Mouse (Mus musculus): ENCODE measurements around the gene Sema7a. TPM values are rescaled to one million over a fixed set of nuclear protein-coding genes. Genes with fewer than 3 reads are reported as not detected.

The Sema7a gene
- 10 to 100 TPM; 18.8 to 28.5 TPM for total RNA-seq (2021)

DNA sequence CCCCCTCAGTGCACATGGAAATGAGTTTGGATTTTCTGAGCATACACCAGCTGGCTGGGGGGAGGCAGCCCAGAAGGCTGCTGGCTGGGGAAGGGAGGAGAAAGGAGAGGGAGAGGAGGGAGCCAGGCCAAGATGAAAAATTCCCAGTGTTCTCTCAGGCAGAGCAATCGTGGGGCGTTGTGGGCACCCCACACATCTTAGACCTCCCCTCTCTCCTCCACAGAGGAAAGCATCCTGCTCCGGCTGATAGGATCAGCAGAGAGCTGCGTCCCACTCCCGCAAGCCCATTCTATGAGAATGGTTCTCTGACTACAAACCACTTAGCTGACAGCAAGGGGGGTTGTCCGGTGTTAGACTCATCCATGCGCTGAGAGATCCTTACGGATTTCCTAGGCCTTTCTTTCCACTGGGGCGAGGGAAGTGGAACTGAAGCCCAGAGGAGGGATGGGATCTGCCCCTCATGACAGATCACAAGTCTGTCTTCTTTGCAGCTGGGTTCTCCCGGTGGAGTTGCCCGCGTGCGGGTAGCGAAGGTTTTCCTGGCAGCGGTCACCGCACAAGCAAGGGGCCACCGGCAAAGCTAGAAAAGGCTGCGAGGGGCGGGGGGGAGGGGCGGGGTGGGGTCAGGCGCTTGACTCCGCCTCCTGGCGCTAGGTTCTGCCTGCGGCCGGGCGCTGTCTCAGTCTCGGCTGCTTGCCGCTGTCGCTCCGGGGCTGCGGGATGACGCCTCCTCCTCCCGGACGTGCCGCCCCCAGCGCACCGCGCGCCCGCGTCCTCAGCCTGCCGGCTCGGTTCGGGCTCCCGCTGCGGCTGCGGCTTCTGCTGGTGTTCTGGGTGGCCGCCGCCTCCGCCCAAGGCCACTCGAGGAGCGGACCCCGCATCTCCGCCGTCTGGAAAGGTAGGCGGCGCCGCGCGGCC is at the start of gene Sema7a:
Gene Sema7a, plus strand, starts transcription at position 682 of the 918 bp plus-strand sequence.
- intact Hi-C loops (cut with DNase I): loop anchor here (5.0 kb wide), 2 partner anchors 33 to 77 kb away; no protein-coding TSS in a partner anchor
- peak; percentile 68 for DNase-seq (ENCODE audit: low spot score)

DNA sequence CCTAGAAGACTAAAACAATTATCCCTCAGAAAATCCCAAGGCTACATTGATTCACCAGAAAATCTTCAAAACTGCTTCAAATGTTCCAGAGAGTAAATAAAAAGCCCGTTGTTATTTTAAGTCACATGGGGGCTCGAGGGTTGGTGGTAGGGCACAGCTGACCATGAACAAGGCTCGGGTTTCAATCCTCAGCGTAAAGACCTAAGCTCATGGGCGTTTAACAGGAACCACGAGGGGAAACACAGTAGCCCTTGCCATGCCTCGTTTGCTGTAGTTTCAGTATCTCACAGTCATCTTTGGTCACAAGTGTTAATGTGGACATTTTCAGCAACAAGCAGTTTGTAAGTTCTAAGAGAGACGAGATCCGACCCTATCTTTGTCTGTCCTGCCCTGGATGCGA is 39.4 kb upstream of the Sema7a start:
- no peak for DNase-seq (ENCODE audit: low spot score)
- intact Hi-C loops (cut with DNase I): no loop called here

DNA sequence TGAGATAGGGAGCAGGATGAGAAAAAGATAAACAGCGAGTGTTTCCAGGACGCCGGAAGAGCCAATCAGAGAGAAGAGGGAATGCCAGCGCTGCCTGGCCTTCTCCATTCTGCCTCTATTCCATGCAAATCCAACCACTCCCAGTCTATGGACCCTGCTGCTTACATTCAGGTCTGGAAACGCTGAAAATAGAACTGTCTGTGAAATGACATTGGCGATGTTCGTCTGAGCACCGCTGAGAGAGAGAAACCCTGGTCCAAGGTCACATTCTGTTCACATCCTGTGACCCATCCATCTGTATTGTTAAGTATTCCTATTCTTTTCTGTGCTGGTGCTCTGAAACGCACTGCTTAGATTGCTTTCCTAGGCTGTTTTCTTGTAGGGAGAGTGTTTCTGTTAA is 38.7 kb upstream of the Sema7a start:
- no peak for DNase-seq (ENCODE audit: low spot score)
- intact Hi-C loops (cut with DNase I): no loop called here

DNA sequence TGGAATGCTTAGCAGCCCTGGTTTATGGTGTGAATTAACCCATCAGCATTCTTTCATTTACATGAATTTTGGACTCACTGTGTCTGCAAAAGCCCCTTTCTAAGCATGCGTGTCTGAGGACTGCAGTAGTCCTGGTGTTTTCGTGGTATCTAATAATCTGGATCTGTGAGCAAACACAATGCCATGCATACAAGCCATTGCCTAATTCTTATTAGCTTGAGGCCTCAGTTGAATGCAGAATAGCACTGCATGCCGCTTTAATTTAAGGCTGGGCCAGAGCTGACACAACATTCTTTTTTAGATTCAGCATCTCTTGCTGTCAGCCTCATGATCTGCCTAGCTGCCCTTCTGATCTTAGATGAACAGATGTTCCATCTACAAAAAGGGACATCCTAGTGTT is 38.3 kb upstream of the Sema7a start:
- intact Hi-C loops (cut with DNase I): no loop called here
- no peak for DNase-seq (ENCODE audit: low spot score)

DNA sequence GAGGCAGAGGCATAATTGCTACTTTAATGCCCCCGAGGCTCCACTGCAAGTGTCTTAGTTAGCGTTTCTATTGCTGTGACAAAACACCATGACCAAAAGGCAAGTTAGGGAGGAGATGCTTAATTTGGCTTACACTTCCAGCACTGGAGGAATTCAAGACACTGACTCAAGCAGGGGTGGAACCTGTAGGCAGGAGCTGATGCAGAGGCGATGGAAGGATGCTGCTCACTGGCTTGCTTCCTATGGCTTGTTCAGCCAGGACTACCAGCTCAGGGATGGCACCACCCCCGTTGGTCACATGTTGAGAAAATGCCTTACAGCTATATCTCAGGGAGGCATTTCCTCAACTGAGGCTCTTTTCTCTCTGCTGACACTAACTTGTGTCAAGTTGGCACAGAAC is 37.8 kb upstream of the Sema7a start:
- DNase-seq (ENCODE audit: low spot score): no peak
- intact Hi-C loops (cut with DNase I): no loop called here

DNA sequence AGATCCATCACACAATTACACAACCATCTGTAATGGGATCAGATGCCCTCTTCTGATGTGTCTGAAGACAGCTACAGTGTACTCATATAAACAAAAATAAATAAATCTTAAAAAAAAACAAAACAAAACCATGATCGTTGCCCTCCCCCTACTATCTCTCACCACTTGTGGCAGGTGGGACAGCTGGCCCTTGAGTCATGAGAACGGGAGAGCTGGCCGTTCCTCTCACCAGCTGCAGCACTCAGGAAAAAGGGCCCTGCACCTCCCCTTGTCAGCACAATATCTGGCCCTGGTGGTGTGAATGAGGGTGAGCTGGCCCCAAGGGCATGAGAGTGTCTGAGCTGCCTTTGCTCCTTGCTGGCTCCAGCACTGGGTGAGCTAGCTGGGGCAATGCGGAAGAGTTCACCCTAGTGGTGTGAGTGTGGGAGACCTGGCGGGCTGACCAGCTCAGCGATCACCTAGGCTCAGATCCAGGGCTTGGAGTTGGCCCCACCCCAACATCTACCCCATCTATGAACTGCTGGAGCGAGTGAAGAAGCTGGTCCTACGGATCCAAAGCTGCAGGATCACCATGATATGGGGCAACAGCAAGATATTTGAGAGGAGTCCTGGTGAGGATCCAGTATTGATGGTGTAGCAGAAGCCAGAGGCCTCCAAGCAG is 36.2 kb upstream of the Sema7a start:
- no peak for DNase-seq (ENCODE audit: low spot score)
- intact Hi-C loops (cut with DNase I): no loop called here

DNA sequence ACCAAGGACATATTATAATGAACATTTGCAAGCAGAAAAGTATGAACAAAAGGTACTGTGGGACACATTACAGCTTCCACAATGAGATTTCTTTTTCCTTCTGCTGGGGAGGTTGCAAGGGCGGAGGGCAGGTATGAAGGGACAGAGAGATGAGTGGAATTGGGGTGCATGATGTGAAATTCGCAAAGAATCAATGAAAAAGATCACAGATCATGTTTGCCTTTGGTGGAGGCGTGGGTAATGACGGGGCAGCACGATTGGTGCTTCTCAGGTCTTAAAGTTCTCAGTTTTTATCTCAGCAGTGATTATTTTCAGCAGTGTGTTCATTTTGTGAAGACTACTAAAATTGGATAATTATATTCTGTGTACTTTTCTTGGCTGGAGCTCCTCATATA is 35.7 kb upstream of the Sema7a start:
- DNase-seq (ENCODE audit: low spot score): no peak
- intact Hi-C loops (cut with DNase I): no loop called here

DNA sequence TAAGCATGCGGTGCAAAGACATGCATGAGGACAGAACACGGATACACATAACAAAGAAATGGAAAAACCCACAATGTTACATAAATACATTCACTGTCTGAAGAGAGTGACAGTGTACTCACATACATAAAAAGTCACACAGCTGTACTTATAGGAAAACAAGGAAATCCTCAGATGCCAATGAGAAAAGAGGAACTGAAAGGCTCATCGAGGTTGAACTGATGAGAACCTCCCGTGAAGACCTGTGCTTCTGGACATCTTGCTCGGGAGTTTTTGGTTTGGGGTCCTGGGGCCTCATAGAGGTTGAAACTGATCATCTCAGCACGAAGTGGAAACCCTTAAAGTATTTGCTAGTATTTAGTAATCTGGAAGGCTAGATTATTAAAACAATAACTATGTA is 32.7 kb upstream of the Sema7a start:
- intact Hi-C loops (cut with DNase I): loop anchor here (5.0 kb wide), 1 partner anchor 45 kb away; no protein-coding TSS in a partner anchor
- DNase-seq (ENCODE audit: low spot score): no peak

DNA sequence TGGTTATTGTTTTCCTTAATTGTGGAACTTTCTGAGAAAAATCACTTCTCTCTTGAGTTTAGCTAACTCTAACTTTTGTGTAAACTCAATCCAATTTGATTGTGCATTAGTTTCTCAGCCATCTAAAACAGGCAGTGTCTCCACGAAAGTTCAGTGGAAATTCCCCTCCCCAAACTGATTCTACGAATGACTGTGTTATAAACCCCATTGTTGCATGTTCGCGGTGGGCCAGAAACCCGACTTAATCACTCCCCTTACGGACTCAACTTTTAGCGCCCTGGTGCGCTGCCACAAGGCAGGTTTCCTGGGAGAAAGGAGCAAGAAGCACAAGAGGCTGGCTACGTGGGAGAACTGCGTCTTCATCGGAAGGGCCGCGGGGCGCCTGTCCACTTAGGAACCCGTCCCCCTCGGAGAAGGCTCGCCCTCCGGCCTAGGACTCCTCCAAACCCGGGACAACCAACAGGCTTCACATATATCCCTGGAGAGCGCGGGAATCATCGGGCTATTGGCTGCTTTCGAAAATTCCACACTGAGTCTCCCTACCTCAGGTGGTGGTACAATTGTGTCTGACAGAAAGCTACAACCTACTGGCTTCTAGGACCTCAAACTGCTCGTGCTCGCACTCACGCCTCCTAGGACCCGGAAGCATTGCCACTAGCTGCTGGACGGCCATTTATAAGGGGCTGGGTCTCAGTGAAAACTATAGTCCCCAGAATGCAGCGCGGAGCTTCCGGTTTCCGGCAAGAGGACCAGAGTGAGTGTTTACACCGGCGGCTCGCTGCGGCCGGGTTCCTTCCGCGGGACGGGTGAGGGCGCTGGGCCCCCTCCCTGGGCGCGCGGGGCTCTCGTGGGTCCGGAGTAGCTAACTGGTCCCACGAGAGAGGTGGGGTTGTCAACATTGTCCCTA is 29.4 kb upstream of the Sema7a start, which contains the start of gene Ubl7:
Gene Ubl7, plus strand, starts transcription at position 726 of the 907 bp plus-strand sequence.
- peak; percentile 87 for DNase-seq (ENCODE audit: low spot score)
- intact Hi-C loops (cut with DNase I): loop anchor here (5.0 kb wide), 2 partner anchors 123 to 148 kb away; no protein-coding TSS in a partner anchor

DNA sequence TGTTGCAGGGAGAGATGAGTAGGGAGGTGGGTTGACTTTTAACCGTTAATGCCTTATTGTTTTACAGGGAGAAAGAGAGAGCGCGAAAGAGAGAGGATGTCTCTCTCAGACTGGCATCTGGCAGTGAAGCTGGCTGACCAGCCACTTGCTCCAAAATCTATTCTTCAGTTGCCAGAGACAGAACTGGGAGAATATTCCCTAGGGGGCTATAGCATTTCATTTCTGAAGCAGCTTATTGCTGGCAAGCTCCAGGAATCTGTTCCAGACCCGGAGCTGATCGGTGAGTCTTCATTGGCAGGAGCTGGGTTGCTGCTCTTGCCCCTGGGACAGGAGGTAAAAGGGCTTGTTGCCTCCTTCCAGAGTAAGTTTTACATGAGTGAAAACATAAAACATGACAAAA is 27.3 kb upstream of the Sema7a start:
- intact Hi-C loops (cut with DNase I): loop anchor here (5.0 kb wide), 2 partner anchors 125 to 150 kb away; no protein-coding TSS in a partner anchor

DNA sequence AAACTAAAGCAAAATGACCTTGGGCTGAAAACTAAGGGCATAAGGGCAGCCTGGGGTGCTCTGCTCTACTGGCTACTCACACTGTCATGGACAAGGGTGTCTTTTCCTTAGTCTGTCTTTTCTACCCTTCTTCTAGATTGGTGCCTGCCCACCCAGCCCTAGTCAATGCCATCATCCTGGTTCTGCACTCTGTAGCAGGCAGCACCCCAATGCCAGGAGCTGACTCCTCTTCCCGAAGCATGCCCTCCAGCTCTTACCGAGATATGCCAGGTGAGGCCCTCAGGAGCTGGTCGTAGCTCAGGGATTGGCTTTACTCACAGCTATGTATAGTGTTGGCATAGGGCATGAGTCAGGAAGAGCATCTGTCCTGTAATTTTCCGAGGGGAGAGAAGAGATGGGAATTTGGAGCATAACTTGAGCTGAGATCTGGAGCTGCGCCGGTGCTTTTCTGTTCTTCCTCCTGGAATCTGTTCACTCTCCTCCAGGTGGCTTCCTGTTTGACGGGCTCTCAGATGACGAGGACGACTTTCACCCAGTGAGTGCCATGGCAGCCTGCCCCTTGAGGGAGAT is 18.3 kb upstream of the Sema7a start:
- DNase-seq (ENCODE audit: low spot score): no peak
- intact Hi-C loops (cut with DNase I): no loop called here

More for the DNA sequence above, 27.3 kb upstream of the Sema7a start:
- DNase-seq (ENCODE audit: low spot score): no peak

DNA sequence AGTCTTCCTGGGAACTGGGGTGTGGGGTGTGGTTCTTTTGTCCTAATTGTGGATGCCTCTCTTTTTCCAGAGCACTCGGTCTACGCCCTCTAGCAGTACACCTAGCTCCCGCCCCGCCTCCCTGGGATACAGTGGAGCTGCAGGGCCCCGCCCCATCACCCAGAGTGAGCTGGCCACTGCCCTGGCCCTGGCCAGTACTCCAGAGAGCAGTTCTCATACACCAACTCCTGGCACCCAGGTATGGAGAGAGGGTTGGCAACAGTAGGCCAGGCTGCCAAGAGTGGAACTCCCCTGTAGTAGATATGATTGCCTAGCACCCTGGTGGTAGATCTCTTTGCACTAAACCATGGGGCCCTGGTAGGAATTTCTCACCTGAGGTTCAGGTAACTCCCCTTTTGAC is 17.5 kb upstream of the Sema7a start:
- DNase-seq (ENCODE audit: low spot score): no peak
- intact Hi-C loops (cut with DNase I): no loop called here

DNA sequence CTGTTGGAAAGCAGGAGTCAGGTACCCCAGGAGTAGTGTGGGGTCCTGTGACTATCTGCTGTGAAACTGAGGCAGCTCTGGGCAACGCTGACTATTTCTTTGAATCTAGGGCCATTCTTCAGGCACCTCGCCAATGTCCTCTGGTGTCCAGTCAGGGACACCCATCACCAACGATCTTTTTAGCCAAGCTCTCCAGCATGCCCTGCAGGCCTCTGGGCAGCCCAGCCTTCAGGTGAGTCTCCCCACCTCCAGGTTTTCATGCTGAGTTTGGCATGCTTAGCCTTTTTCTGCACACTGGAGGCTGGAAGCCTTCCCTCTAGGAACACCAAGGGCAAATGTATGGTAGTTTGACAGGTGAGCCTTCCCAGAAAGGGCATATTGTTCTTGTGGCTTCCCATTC is 16.9 kb upstream of the Sema7a start:
- no peak for DNase-seq (ENCODE audit: low spot score)
- intact Hi-C loops (cut with DNase I): no loop called here

DNA sequence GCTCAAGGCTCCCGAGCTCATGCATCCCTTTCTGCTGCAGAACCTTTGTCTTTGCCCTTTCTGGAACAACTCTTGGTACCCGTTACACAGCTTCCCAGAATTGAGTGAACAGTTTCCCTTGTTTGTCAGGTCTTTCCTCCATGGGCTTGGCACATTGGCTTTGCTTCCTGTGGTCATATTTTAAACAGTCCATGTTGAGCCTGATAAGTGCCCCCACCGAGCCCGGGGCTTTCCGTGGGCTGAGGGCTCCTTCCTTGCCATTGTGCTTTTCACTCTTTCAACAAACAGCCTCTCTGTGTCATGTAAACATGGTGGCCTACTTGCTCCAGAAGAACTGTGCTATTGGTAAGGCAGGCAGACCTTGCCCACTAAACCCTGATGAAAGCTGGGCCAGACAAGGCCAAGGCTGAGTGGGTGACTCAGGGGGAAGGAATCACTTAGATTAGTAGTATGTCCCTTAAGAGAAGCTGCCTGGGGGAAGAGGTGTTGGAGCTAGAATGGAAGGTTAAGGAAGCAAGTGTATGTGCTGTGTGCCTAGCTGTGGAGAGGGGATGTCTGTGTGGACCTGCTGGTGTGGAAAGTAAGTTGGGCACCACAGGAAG is 8.6 kb upstream of the Sema7a start:
- DNase-seq (ENCODE audit: low spot score): no peak
- intact Hi-C loops (cut with DNase I): no loop called here

DNA sequence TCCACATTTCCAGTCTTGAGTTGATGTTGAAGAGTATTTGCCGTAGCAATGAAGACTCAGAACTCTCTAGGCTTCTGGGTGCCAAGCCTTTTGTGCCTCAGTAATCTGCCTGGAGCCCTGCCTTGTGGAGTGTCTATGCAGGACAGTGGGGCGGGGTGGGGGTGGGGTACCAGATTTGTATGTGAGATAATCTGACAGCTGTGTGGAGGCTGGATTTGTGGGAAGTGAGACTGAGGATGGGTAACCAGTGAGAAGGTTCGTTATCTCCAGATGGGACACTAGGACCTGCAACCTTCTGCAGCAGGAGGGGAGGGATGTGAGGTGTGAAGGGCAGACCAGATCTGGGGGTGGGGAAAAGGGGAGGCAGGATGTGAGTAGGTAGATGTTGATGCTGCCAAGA is 7.7 kb upstream of the Sema7a start:
- intact Hi-C loops (cut with DNase I): no loop called here
- no peak for DNase-seq (ENCODE audit: low spot score)

DNA sequence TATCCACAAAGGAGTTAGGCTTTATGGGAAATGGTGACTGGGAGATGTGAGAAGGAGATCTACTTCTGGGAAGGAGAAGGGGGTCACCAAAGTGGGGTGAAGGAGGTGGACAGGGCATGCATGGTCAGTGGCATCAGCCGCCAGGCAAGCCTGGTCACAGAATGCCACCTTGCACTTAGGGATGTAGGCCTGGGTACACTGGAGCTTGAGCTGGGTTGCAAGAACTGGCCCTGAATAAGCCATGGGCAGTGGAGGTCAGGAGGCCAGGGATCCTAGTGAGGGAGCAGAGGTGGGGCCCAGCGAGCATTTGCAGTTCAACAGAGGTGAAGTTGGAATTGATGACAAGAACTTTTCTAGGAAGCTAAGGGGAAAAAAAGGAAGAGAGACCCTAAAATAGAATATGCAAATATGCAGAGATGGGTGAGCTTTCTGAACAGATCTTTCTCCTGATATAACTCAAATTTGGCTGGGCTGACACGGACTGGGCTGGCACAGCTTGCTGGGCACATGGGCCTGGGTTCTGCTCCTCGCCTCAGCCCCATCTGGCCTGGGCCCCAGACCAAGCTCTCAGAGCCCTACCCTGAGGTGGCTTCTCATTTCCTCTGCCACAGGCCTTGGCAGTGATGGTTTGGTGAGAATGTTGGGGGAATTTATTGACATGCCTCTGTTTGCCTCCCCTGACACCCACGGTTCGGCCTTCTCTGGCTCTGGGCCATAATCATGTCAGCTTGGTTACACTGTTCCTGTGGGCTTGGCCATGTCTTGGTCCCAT is 6.9 kb upstream of the Sema7a start:
- no peak for DNase-seq (ENCODE audit: low spot score)
- intact Hi-C loops (cut with DNase I): no loop called here

DNA sequence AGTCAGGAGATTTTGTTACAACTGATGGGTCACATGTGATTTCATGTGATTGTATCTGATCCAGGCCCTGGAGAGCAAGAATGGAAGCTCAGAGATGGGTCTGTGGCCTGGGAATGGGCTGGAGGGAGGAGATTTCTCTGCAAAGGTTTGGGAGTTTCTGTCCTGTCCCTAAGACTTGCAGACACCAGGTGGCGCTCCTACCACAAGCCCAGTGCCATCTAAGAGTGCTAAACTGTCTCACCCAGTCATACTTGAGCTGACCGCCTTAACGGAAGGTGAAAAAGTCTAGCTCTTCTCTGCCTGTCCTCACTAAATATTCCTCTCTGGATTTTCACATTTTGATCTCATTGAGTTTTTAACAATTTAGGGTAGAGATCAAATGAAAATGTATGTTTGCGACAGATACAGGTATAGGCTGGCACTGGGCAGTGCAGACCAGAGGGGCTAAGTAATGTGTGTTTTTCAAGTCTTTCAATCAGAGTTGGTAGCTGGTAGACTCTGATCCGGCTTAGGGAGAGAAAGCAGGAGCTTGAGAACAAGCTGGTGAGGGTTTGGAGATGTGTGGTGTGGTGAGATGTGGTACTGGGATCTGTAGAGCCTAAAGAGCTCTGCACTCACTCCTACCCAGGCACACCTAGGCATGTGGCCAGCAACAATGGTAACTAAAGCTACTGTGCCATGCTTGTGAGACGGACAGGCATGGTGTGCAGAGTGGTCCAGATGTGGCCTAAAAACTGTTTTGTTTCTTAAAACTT is 4.1 kb upstream of the Sema7a start:
- peak; percentile 64 for DNase-seq (ENCODE audit: low spot score)
- intact Hi-C loops (cut with DNase I): loop anchor here (1.0 to 5.0 kb wide), 4 partner anchors 36 to 74 kb away; no protein-coding TSS in a partner anchor

DNA sequence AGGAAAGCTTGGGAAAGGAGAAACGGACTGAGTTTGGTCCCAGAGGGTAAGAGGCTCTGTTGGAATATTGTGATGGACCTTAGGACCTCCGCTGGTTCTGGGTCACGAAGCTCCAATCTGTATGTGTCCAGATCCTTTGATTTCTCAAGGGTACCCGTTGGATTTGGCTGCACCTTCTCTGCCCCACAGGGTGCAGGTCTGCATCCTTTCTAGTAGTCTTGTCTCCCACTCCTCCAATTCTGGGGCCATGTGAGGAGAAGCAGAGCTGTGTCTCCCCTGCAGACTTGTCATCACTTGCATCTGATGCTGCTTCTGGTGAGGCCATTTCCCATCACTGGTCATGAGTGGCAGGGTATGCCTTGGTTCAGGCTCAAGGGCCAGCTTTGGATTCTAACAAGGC is 2.7 kb upstream of the Sema7a start:
- intact Hi-C loops (cut with DNase I): loop anchor here (5.0 kb wide), 2 partner anchors 35 to 75 kb away; no protein-coding TSS in a partner anchor
- DNase-seq (ENCODE audit: low spot score): no peak
